Comparison of ENCODE assay signal across 15 mouse cellular contexts in the genomic region with DNA sequence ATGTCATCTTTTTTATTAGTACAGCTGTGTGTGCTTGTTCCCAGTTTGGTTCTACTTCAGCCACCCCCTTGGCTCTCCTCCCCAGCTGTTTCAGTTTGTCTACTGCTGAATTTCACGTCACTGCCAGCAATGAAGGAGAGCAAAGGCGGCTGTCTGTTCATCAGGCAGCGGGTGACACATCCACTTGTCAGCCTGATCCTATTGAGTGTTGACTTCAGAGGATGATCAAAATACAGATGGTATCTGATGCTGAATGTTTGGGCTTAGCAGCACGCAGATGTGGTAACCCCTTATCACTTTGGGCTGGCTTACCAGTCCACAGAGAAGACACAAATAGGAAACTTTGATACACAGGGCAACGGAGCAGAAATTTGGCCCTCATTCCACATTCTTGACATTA.
DNase-seq lines count a peak whose midpoint lies in the region; ATAC-seq and TF ChIP-seq lines count a peak whose summit lies in the region.
"Had no signal": no experiment of that assay in that cellular context is flagged by ENCODE, and none has a peak within 500 bp of the region (broad histone marks: within the 10 kb centered on the region; RNA-seq: fewer than 3 reads in every experiment).

No protein-coding gene starts in this region.

- H3K79me2 ChIP-seq in myocyte (ENCODE audit: control insufficient read depth, insufficient read depth): no peaks in the 10 kb centered on the region

- H3K27ac ChIP-seq in layer of hippocampus, adult 2 months: 0 out of 2 replicates have a peak overlapping the region, but pooled peaks have one; percentile 18
- peak overlapping the region; percentile 82 for H3K27ac ChIP-seq in liver, embryonic 11.5 days (ENCODE audit: low read depth, low read length)
- H3K27ac ChIP-seq: embryonic facial prominence, embryonic 15.5 days; limb, embryonic 12.5 days had no signal

- no peaks in the 10 kb centered on the region for H3K36me3 ChIP-seq in liver, embryonic 11.5 days (ENCODE audit: control insufficient read depth, insufficient read depth, low read length)
- no peaks in the 10 kb centered on the region for H3K36me3 ChIP-seq in myocyte (ENCODE audit: control insufficient read depth, insufficient read depth)
- H3K36me3 ChIP-seq: embryonic facial prominence, embryonic 15.5 days; limb, embryonic 12.5 days had no signal

- intact Hi-C loops in left cerebral cortex, postnatal 4 days (cut with DNase I): no loop called here

- no peaks in the 10 kb centered on the region for H3K27me3 ChIP-seq in liver, embryonic 11.5 days (replicated peaks; ENCODE audit: control insufficient read depth, insufficient read depth, low read length)
- no peaks in the 10 kb centered on the region for H3K27me3 ChIP-seq in myocyte (ENCODE audit: control insufficient read depth, insufficient read depth, insufficient read length)
- H3K27me3 ChIP-seq: embryonic facial prominence, embryonic 15.5 days; limb, embryonic 12.5 days had no signal

- 52% methylated on average over 5 of the region's 5 CpGs for WGBS in liver, embryonic 11.5 days

- ATAC-seq in liver, embryonic 11.5 days (replicated peaks; ENCODE audit: low FRiP score): peak; percentile 35
- no peak for ATAC-seq in inflammation-experienced regulatory T-cells, adult 6 months
- ATAC-seq: CD4-positive, CD25-positive, alpha-beta regulatory T cell, adult 4 months; forebrain, embryonic 14.5 days; lung, postnatal 0 days had no signal

- no peak for DNase-seq in layer of hippocampus, adult 2 months (ENCODE audit: low spot score in 2 of 2)
- no peak for DNase-seq in layer of hippocampus, postnatal 36 days
- DNase-seq in c-Kit-negative CD71-positive TER-119-positive erythroid progenitor cells, embryonic 14.5 days (ENCODE audit: low read depth, low spot score): peak; percentile 53
- no peak for DNase-seq in liver, embryonic 11.5 days (ENCODE audit: low spot score)
- DNase-seq in left cerebral cortex, postnatal 4 days: no peak
- DNase-seq: cerebellum, adult 11 months; right cerebral cortex, postnatal 25 days had no signal

- no peak overlapping the region for H3ac ChIP-seq in myocyte (ENCODE audit: control insufficient read depth, insufficient read length)

- H3K4me2 ChIP-seq in liver, embryonic 11.5 days: peak overlapping the region; percentile 19; the same call in 1 of the 2 replicates
- H3K4me2 ChIP-seq in myocyte (ENCODE audit: low read depth): peak overlapping the region; percentile 44
- H3K4me2 ChIP-seq: embryonic facial prominence, embryonic 15.5 days; limb, embryonic 12.5 days; midbrain, embryonic 11.5 days had no signal

- H3K9ac ChIP-seq in liver, embryonic 11.5 days (ENCODE audit: low read depth, low read length): 0 out of 2 replicates have a peak overlapping the region, but pooled peaks have one; percentile 2
- H3K9ac ChIP-seq: embryonic facial prominence, embryonic 15.5 days; limb, embryonic 12.5 days had no signal

- TF ChIP-seq CTCF in layer of hippocampus, adult 2 months (conservative IDR thresholded peaks at IDR 0.05): no peak

- H3K4me3 ChIP-seq in layer of hippocampus, adult 2 months: no peak overlapping the region
- H3K4me3 ChIP-seq in liver, embryonic 11.5 days (ENCODE audit: low read depth, low read length): no peak overlapping the region
- no peak overlapping the region for H3K4me3 ChIP-seq in myocyte
- H3K4me3 ChIP-seq: embryonic facial prominence, embryonic 15.5 days; limb, embryonic 12.5 days had no signal

- H3K9me3 ChIP-seq in liver, embryonic 11.5 days (ENCODE audit: control insufficient read depth, low read length): no peaks in the 10 kb centered on the region
- H3K9me3 ChIP-seq: embryonic facial prominence, embryonic 15.5 days; limb, embryonic 12.5 days had no signal

- peaks cover 40% of the 10 kb centered on the region for H3K4me1 ChIP-seq in liver, embryonic 11.5 days (replicated peaks; ENCODE audit: control insufficient read depth, insufficient read depth, low read length)

- no peak for TF ChIP-seq POLR2A in myocyte (IDR thresholded peaks at IDR 0.05; ENCODE audit: insufficient read length, low read depth)

TF ChIP-seq in myocyte, 11 proteins besides CTCF, POLR2A, EP300 and RAD21:
- no peak for TF ChIP-seq TCF3 (IDR thresholded peaks at IDR 0.05; ENCODE audit: insufficient read length, low read depth)
- TF ChIP-seq MYOD1 (IDR thresholded peaks at IDR 0.05; ENCODE audit: control insufficient read depth in 1 of 3, insufficient read length in 2 of 3, low read depth in 2 of 3): peak; percentile 87 to 93 (median 91)
- TF ChIP-seq SRF (IDR thresholded peaks at IDR 0.05; ENCODE audit: control insufficient read depth, insufficient read length, low read depth): no peak
- TF ChIP-seq MAX (IDR thresholded peaks at IDR 0.05; ENCODE audit: low read depth): no peak
- TF ChIP-seq E2F4 (IDR thresholded peaks at IDR 0.05; ENCODE audit: insufficient read depth): no peak
- peak; percentile 59 for TF ChIP-seq TCF12 (IDR thresholded peaks at IDR 0.05; ENCODE audit: insufficient read depth, poor library complexity, severe bottlenecking)
- peak in 1 of 3 experiments; percentile 22 for TF ChIP-seq MYOG (IDR thresholded peaks at IDR 0.05; ENCODE audit: control insufficient read depth in 1 of 3, insufficient read depth in 1 of 3, insufficient read length in 2 of 3, low read depth in 2 of 3)
- TF ChIP-seq USF1 (IDR thresholded peaks at IDR 0.05; ENCODE audit: low read depth): no peak
- no peak for TF ChIP-seq CEBPB (IDR thresholded peaks at IDR 0.05; ENCODE audit: insufficient read depth, poor library complexity, severe bottlenecking)
- TF ChIP-seq POLR2AphosphoS2 (IDR thresholded peaks at IDR 0.05; ENCODE audit: insufficient read length, low read depth): no peak
- no peak for TF ChIP-seq REST (IDR thresholded peaks at IDR 0.05; ENCODE audit: insufficient read depth, insufficient read length)
